Mouse (Mus musculus) bone marrow, adult 2 months (tissue): ENCODE results near the gene Ndufa12.

ENCODE experiments used
- CTCF ChIP-seq: fragments of 200-500 bp; IDR thresholded peaks from 2 replicates; pipeline ENCODE4 v1.5.1; 2011; ENCODE audit warnings: low read length, control low read depth; ENCODE audit not compliant: control insufficient read depth, insufficient read depth
- POLR2A ChIP-seq: fragments of 200-500 bp; IDR thresholded peaks from 2 replicates; pipeline ENCODE4 v1.6.1; 2011; ENCODE audit warnings: low read depth, mild to moderate bottlenecking, control low read depth, low read length, borderline replicate concordance; ENCODE audit not compliant: control insufficient read depth

DNA sequence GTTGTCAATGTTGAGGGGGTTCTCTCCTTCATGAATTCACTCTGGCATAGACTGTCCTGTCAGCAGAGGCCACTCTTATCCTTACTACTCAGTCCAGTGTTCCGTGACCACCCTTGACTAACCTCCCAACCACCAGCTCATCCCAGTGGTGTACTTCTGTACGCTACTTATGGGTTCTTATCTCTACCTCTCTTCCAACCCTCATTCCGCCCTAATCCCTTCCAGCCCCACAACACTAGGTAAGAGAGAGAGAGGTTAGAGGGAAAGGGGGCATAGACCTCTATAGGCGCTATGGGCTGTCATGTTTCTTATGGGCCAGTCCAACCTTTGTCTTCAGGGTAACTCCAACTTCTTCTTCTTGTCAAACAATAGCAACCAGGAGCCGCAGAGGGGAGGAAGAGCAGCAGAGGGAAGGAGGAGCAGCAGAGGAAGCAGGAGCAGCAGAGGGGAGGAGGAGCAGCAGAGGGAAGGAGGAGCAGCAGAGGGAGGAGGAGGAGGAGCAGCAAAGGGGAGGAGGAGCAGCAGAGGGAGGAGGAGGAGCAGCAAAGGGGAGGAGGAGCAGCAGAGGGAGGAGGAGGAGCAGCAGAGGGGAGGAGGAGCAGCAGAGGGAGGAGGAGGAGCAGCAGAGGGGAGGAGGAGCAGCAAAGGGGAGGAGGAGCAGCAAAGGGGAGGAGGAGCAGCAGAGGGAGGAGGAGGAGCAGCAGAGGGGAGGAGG is 37.3 kb upstream of the Ndufa12 start:
- TF ChIP-seq POLR2A = no peak
- TF ChIP-seq CTCF = no peak
